Mouse (Mus musculus): ENCODE measurements around the gene Nrp1. TPM values are rescaled to one million over a fixed set of nuclear protein-coding genes. Genes with fewer than 3 reads are reported as not detected.
A peak's percentile ranks its signal among the peaks of the same experiment; 100 is the strongest.

Nrp1 gene
- polyA plus RNA-seq, 2 experiments from 2014 or later, result 219 to 377 TPM

GRCm38 (mm10) chr8:128420402-128420801, 62.0 kb downstream of the Nrp1 start:
- ATAC-seq, result peak; percentile 58

GRCm38 (mm10) chr8:128423813-128424212, 65.4 kb downstream of the Nrp1 start:
- ATAC-seq, result no peak

- no peak for ATAC-seq
Measured at GRCm38 (mm10) chr8:128424626-128425333, 66.4 kb downstream of the Nrp1 start.

GRCm38 (mm10) chr8:128427071-128427470, 68.7 kb downstream of the Nrp1 start:
- ATAC-seq, result no peak

GRCm38 (mm10) chr8:128428971-128429370, 70.6 kb downstream of the Nrp1 start:
- no peak for ATAC-seq

GRCm38 (mm10) chr8:128431082-128431481, 72.7 kb downstream of the Nrp1 start:
- no peak for ATAC-seq

GRCm38 (mm10) chr8:128435749-128436148, 77.3 kb downstream of the Nrp1 start:
- no peak for ATAC-seq

GRCm38 (mm10) chr8:128437156-128437825, 78.9 kb downstream of the Nrp1 start:
- ATAC-seq, result no peak

GRCm38 (mm10) chr8:128441407-128441806, 83.0 kb downstream of the Nrp1 start:
- ATAC-seq, result no peak

GRCm38 (mm10) chr8:128445596-128445995, 87.2 kb downstream of the Nrp1 start:
- no peak for ATAC-seq

GRCm38 (mm10) chr8:128446636-128447035, 88.2 kb downstream of the Nrp1 start:
- ATAC-seq, result no peak

- ATAC-seq, result no peak
Measured at GRCm38 (mm10) chr8:128447320-128447719, 88.9 kb downstream of the Nrp1 start.

- ATAC-seq, result no peak
Measured at GRCm38 (mm10) chr8:128450390-128451032, 92.1 kb downstream of the Nrp1 start.

GRCm38 (mm10) chr8:128451121-128451520, 92.7 kb downstream of the Nrp1 start:
- no peak for ATAC-seq

GRCm38 (mm10) chr8:128453471-128453870, 95.1 kb downstream of the Nrp1 start:
- ATAC-seq, result peak; percentile 32

GRCm38 (mm10) chr8:128454026-128454425, 95.6 kb downstream of the Nrp1 start:
- ATAC-seq, result no peak

GRCm38 (mm10) chr8:128457277-128457676, 98.9 kb downstream of the Nrp1 start:
- ATAC-seq, result no peak

- no peak for ATAC-seq
Measured at GRCm38 (mm10) chr8:128459704-128460103, 101.3 kb downstream of the Nrp1 start.

GRCm38 (mm10) chr8:128461716-128462115, 103.3 kb downstream of the Nrp1 start:
- no peak for ATAC-seq

GRCm38 (mm10) chr8:128463162-128463561, 104.8 kb downstream of the Nrp1 start:
- ATAC-seq, result no peak

GRCm38 (mm10) chr8:128464056-128464623, 105.7 kb downstream of the Nrp1 start:
- ATAC-seq, result peak; percentile 66

- ATAC-seq, result no peak
Measured at GRCm38 (mm10) chr8:128465553-128465952, 107.1 kb downstream of the Nrp1 start.

GRCm38 (mm10) chr8:128466681-128467430, 108.5 kb downstream of the Nrp1 start:
- ATAC-seq, result no peak

Measured in CD4-positive, CD25-positive, alpha-beta regulatory T cell, adult 4 months (primary cell).